Mouse (Mus musculus): ENCODE measurements at regions not wholly inside any gene's neighbourhood (a gene's known extent, or its start where the extent isn't known, plus 50 kb on each side); places are given as distances from the start of the nearest gene placed in this dataset.

- no peaks in the 10 kb centered on the region for H3K27me3 ChIP-seq (replicated peaks; ENCODE audit: control insufficient read depth, insufficient read depth, low read length)
- no peak overlapping the region for H3K4me3 ChIP-seq (replicated peaks; ENCODE audit: low read length)
- no peak overlapping the region for H3K27ac ChIP-seq (ENCODE audit: low read length)
- H3K4me1 ChIP-seq (replicated peaks; ENCODE audit: control insufficient read depth, insufficient read depth, low read length), result no peaks in the 10 kb centered on the region
- no peak for ATAC-seq
- H3K9me3 ChIP-seq (ENCODE audit: control insufficient read depth, low read length), result no peaks in the 10 kb centered on the region
- 66% methylated on average over 3 of the region's 3 CpGs for WGBS
- H3K9ac ChIP-seq (replicated peaks; ENCODE audit: low read depth, low read length), result no peak overlapping the region
- no peaks in the 10 kb centered on the region for H3K36me3 ChIP-seq (ENCODE audit: control insufficient read depth, insufficient read depth)
- H3K4me2 ChIP-seq (ENCODE audit: low read length), result no peak overlapping the region
Observed at GRCm38 (mm10) chr5:41061222-41061621, 646.7 kb downstream of the Rab28 start.

GRCm38 (mm10) chr5:41058015-41058414 is 649.9 kb downstream of the Rab28 start:
- Histone ChIP-seq H3K4me1 (replicated peaks; ENCODE audit: control insufficient read depth, insufficient read depth, low read length) (no peaks in the 10 kb centered on the region), H3K9me3 (ENCODE audit: control insufficient read depth, low read length) (no peaks in the 10 kb centered on the region), H3K9ac (replicated peaks; ENCODE audit: low read depth, low read length) (no peak overlapping the region), H3K27ac (ENCODE audit: low read length) (no peak overlapping the region), H3K4me3 (replicated peaks; ENCODE audit: low read length) (no peak overlapping the region), H3K36me3 (ENCODE audit: control insufficient read depth, insufficient read depth) (no peaks in the 10 kb centered on the region), H3K4me2 (ENCODE audit: low read length) (no peak overlapping the region), H3K27me3 (replicated peaks; ENCODE audit: control insufficient read depth, insufficient read depth, low read length) (no peaks in the 10 kb centered on the region)
- ATAC-seq, result no peak
- 85% methylated on average over 3 of the region's 3 CpGs for WGBS

GRCm38 (mm10) chr5:41051948-41052347 is 656.0 kb downstream of the Rab28 start:
- Histone ChIP-seq H3K4me2 (ENCODE audit: low read length) (no peak overlapping the region), H3K4me3 (replicated peaks; ENCODE audit: low read length) (no peak overlapping the region), H3K4me1 (replicated peaks; ENCODE audit: control insufficient read depth, insufficient read depth, low read length) (no peaks in the 10 kb centered on the region), H3K36me3 (ENCODE audit: control insufficient read depth, insufficient read depth) (no peaks in the 10 kb centered on the region), H3K9ac (replicated peaks; ENCODE audit: low read depth, low read length) (no peak overlapping the region), H3K27me3 (replicated peaks; ENCODE audit: control insufficient read depth, insufficient read depth, low read length) (no peaks in the 10 kb centered on the region), H3K27ac (ENCODE audit: low read length) (no peak overlapping the region), H3K9me3 (ENCODE audit: control insufficient read depth, low read length) (no peaks in the 10 kb centered on the region)
- ATAC-seq, result no peak; the same call in 1 of the 2 replicates
- 33% methylated on average over 4 of the region's 4 CpGs for WGBS

- Histone ChIP-seq H3K4me2 (ENCODE audit: low read length) (no peak overlapping the region), H3K9me3 (ENCODE audit: control insufficient read depth, low read length) (no peaks in the 10 kb centered on the region), H3K4me3 (replicated peaks; ENCODE audit: low read length) (no peak overlapping the region), H3K27me3 (replicated peaks; ENCODE audit: control insufficient read depth, insufficient read depth, low read length) (no peaks in the 10 kb centered on the region), H3K27ac (ENCODE audit: low read length) (no peak overlapping the region), H3K36me3 (ENCODE audit: control insufficient read depth, insufficient read depth) (no peaks in the 10 kb centered on the region), H3K4me1 (replicated peaks; ENCODE audit: control insufficient read depth, insufficient read depth, low read length) (no peaks in the 10 kb centered on the region), H3K9ac (replicated peaks; ENCODE audit: low read depth, low read length) (no peak overlapping the region)
- no peak for ATAC-seq
- WGBS, result 21% methylated on average over 1 of the region's 1 CpGs
Observed at GRCm38 (mm10) chr5:41048515-41048914, 659.4 kb downstream of the Rab28 start.

GRCm38 (mm10) chr5:41045221-41045620 is 662.7 kb downstream of the Rab28 start:
- no peaks in the 10 kb centered on the region for H3K9me3 ChIP-seq (ENCODE audit: control insufficient read depth, low read length)
- no peak overlapping the region for H3K9ac ChIP-seq (replicated peaks; ENCODE audit: low read depth, low read length)
- no peaks in the 10 kb centered on the region for H3K27me3 ChIP-seq (replicated peaks; ENCODE audit: control insufficient read depth, insufficient read depth, low read length)
- no peak overlapping the region for H3K4me3 ChIP-seq (replicated peaks; ENCODE audit: low read length)
- no peaks in the 10 kb centered on the region for H3K36me3 ChIP-seq (ENCODE audit: control insufficient read depth, insufficient read depth)
- no peak overlapping the region for H3K27ac ChIP-seq (ENCODE audit: low read length)
- H3K4me2 ChIP-seq (ENCODE audit: low read length), result no peak overlapping the region
- WGBS, result 68% methylated on average over 1 of the region's 1 CpGs
- no peaks in the 10 kb centered on the region for H3K4me1 ChIP-seq (replicated peaks; ENCODE audit: control insufficient read depth, insufficient read depth, low read length)
- no peak for ATAC-seq

- ATAC-seq, result peak; percentile 84
- no peaks in the 10 kb centered on the region for H3K27me3 ChIP-seq (replicated peaks; ENCODE audit: control insufficient read depth, insufficient read depth, low read length)
- H3K36me3 ChIP-seq (ENCODE audit: control insufficient read depth, insufficient read depth), result no peaks in the 10 kb centered on the region
- no peaks in the 10 kb centered on the region for H3K4me1 ChIP-seq (replicated peaks; ENCODE audit: control insufficient read depth, insufficient read depth, low read length)
- no peak overlapping the region for H3K9ac ChIP-seq (replicated peaks; ENCODE audit: low read depth, low read length)
- no peak overlapping the region for H3K4me3 ChIP-seq (replicated peaks; ENCODE audit: low read length)
- H3K27ac ChIP-seq (ENCODE audit: low read length), result no peak overlapping the region
- H3K4me2 ChIP-seq (ENCODE audit: low read length), result no peak overlapping the region
- no peaks in the 10 kb centered on the region for H3K9me3 ChIP-seq (ENCODE audit: control insufficient read depth, low read length)
Observed at GRCm38 (mm10) chr5:41044465-41044864, 663.5 kb downstream of the Rab28 start.

GRCm38 (mm10) chr5:41038790-41039189 is 669.2 kb downstream of the Rab28 start:
- no peaks in the 10 kb centered on the region for H3K9me3 ChIP-seq (ENCODE audit: control insufficient read depth, low read length)
- WGBS, result 87% methylated on average over 4 of the region's 4 CpGs
- no peaks in the 10 kb centered on the region for H3K4me1 ChIP-seq (replicated peaks; ENCODE audit: control insufficient read depth, insufficient read depth, low read length)
- no peak overlapping the region for H3K27ac ChIP-seq (ENCODE audit: low read length)
- no peak overlapping the region for H3K4me2 ChIP-seq (ENCODE audit: low read length)
- no peak overlapping the region for H3K9ac ChIP-seq (replicated peaks; ENCODE audit: low read depth, low read length)
- H3K36me3 ChIP-seq (ENCODE audit: control insufficient read depth, insufficient read depth), result no peaks in the 10 kb centered on the region
- no peaks in the 10 kb centered on the region for H3K27me3 ChIP-seq (replicated peaks; ENCODE audit: control insufficient read depth, insufficient read depth, low read length)
- H3K4me3 ChIP-seq (replicated peaks; ENCODE audit: low read length), result no peak overlapping the region
- ATAC-seq, result no peak

- no peak for ATAC-seq
- H3K9ac ChIP-seq (replicated peaks; ENCODE audit: low read depth, low read length), result no peak overlapping the region
- no peak overlapping the region for H3K4me2 ChIP-seq (ENCODE audit: low read length)
- H3K36me3 ChIP-seq (ENCODE audit: control insufficient read depth, insufficient read depth), result no peaks in the 10 kb centered on the region
- WGBS, result 69% methylated on average over 3 of the region's 3 CpGs
- no peaks in the 10 kb centered on the region for H3K9me3 ChIP-seq (ENCODE audit: control insufficient read depth, low read length)
- no peaks in the 10 kb centered on the region for H3K4me1 ChIP-seq (replicated peaks; ENCODE audit: control insufficient read depth, insufficient read depth, low read length)
- H3K27ac ChIP-seq (ENCODE audit: low read length), result no peak overlapping the region
- no peaks in the 10 kb centered on the region for H3K27me3 ChIP-seq (replicated peaks; ENCODE audit: control insufficient read depth, insufficient read depth, low read length)
- H3K4me3 ChIP-seq (replicated peaks; ENCODE audit: low read length), result no peak overlapping the region
Observed at GRCm38 (mm10) chr5:41006692-41007091, 701.3 kb downstream of the Rab28 start.

- no peak for ATAC-seq
- H3K9ac ChIP-seq (replicated peaks; ENCODE audit: low read depth, low read length), result no peak overlapping the region
Observed at GRCm38 (mm10) chr5:40986562-40986961, 721.4 kb downstream of the Rab28 start.

GRCm38 (mm10) chr5:40974892-40975291 is 733.1 kb downstream of the Rab28 start:
- H3K36me3 ChIP-seq (ENCODE audit: control insufficient read depth, insufficient read depth), result no peaks in the 10 kb centered on the region
- H3K27ac ChIP-seq (ENCODE audit: low read length), result no peak overlapping the region
- no peak for ATAC-seq
- WGBS, result 96% methylated on average over 1 of the region's 1 CpGs
- H3K4me3 ChIP-seq (replicated peaks; ENCODE audit: low read length), result no peak overlapping the region
- no peaks in the 10 kb centered on the region for H3K27me3 ChIP-seq (replicated peaks; ENCODE audit: control insufficient read depth, insufficient read depth, low read length)
- H3K4me1 ChIP-seq (replicated peaks; ENCODE audit: control insufficient read depth, insufficient read depth, low read length), result no peaks in the 10 kb centered on the region
- H3K9ac ChIP-seq (replicated peaks; ENCODE audit: low read depth, low read length), result no peak overlapping the region
- no peak overlapping the region for H3K4me2 ChIP-seq (ENCODE audit: low read length)
- H3K9me3 ChIP-seq (ENCODE audit: control insufficient read depth, low read length), result no peaks in the 10 kb centered on the region

More at GRCm38 (mm10) chr5:40986562-40986961, 721.4 kb downstream of the Rab28 start:
- no peaks in the 10 kb centered on the region for H3K36me3 ChIP-seq (ENCODE audit: control insufficient read depth, insufficient read depth)
- H3K4me1 ChIP-seq (replicated peaks; ENCODE audit: control insufficient read depth, insufficient read depth, low read length), result no peaks in the 10 kb centered on the region
- H3K4me2 ChIP-seq (ENCODE audit: low read length), result no peak overlapping the region
- no peaks in the 10 kb centered on the region for H3K9me3 ChIP-seq (ENCODE audit: control insufficient read depth, low read length)
- no peak overlapping the region for H3K4me3 ChIP-seq (replicated peaks; ENCODE audit: low read length)
- no peaks in the 10 kb centered on the region for H3K27me3 ChIP-seq (replicated peaks; ENCODE audit: control insufficient read depth, insufficient read depth, low read length)
- no peak overlapping the region for H3K27ac ChIP-seq (ENCODE audit: low read length)
- 89% methylated on average over 7 of the region's 7 CpGs for WGBS

Measured in forebrain, embryonic 16.5 days (tissue).